Comparison of ENCODE assay signal across 15 mouse cellular contexts in genomic region chr6:145677475-145678325, GRCm38 (mm10).
DNase-seq lines count a peak whose midpoint lies in the region; ATAC-seq and TF ChIP-seq lines count a peak whose summit lies in the region.
"Had no signal": no experiment of that assay in that cellular context is flagged by ENCODE, and none has a peak within 500 bp of the region (broad histone marks: within the 10 kb centered on the region; RNA-seq: fewer than 3 reads in every experiment).

No protein-coding gene starts in this region.

- no peaks in the 10 kb centered on the region for H3K9me3 ChIP-seq in neural tube, embryonic 11.5 days (ENCODE audit: control insufficient read depth, low read length)
- H3K9me3 ChIP-seq: heart, embryonic 15.5 days had no signal

- peak; percentile 50 for DNase-seq in kidney, adult 9 months
- no peak for DNase-seq in kidney, adult 11 months
- DNase-seq in neural tube, embryonic 11.5 days (ENCODE audit: low spot score): no peak
- DNase-seq in neural tube, embryonic 10.5 days (ENCODE audit: extremely low spot score, low spot score): no peak
- peak; percentile 84 for DNase-seq in brain, embryonic 14.5 days (ENCODE audit: low read depth)
- no peak for DNase-seq in thymus, postnatal 25 days
- no peak for DNase-seq in gastrocnemius, postnatal 4 days (ENCODE audit: low spot score in 2 of 2)
- DNase-seq: gastrocnemius, postnatal 36 days; lung, postnatal 36 days; right cerebral cortex, postnatal 14 days had no signal

- H3K4me3 ChIP-seq in neural tube, embryonic 11.5 days (ENCODE audit: low read depth, low read length): no peak overlapping the region
- H3K4me3 ChIP-seq: heart, embryonic 15.5 days had no signal

- no peak overlapping the region for H3K9ac ChIP-seq in neural tube, embryonic 11.5 days (ENCODE audit: low read length)
- H3K9ac ChIP-seq: heart, embryonic 15.5 days; liver, embryonic 14.5 days had no signal

- 0 out of 2 replicates have a peak, but pooled peaks have one; percentile 31 for ATAC-seq in neural tube, embryonic 11.5 days (ENCODE audit: insufficient read depth, low FRiP score, low TSS enrichment)
- ATAC-seq in erythroid progenitor cell, adult 5-6 weeks (replicated peaks; ENCODE audit: low FRiP score, poor library complexity, severe bottlenecking): no peak
- ATAC-seq: activated CD4-positive, CD25-positive, alpha-beta regulatory T cell, adult 4 months; hindbrain, embryonic 16.5 days had no signal

- TF ChIP-seq POLR2A in brain, embryonic 14.5 days (IDR thresholded peaks at IDR 0.05; ENCODE audit: borderline replicate concordance, extremely low read depth, insufficient read depth, insufficient read length, poor library complexity, severe bottlenecking): no peak

- no peaks in the 10 kb centered on the region for H3K4me1 ChIP-seq in neural tube, embryonic 11.5 days (ENCODE audit: control insufficient read depth, insufficient read depth, low read length)
- H3K4me1 ChIP-seq: heart, embryonic 15.5 days had no signal

- 77% methylated on average over 7 of the region's 7 CpGs for WGBS in neural tube, embryonic 11.5 days

- no peaks in the 10 kb centered on the region for H3K36me3 ChIP-seq in neural tube, embryonic 11.5 days (ENCODE audit: control insufficient read depth, insufficient read depth, low read length)
- H3K36me3 ChIP-seq: heart, embryonic 15.5 days had no signal

- no peaks in the 10 kb centered on the region for H3K27me3 ChIP-seq in neural tube, embryonic 11.5 days (ENCODE audit: control insufficient read depth, insufficient read depth, low read length)
- H3K27me3 ChIP-seq: heart, embryonic 15.5 days had no signal

- no peak overlapping the region for H3K27ac ChIP-seq in neural tube, embryonic 11.5 days (ENCODE audit: low read depth, low read length)
- H3K27ac ChIP-seq: heart, embryonic 15.5 days; liver, embryonic 14.5 days had no signal

- no peak overlapping the region for H3K4me2 ChIP-seq in neural tube, embryonic 11.5 days (ENCODE audit: low read depth)
- H3K4me2 ChIP-seq: heart, embryonic 15.5 days had no signal

- no peak for TF ChIP-seq CTCF in brain, embryonic 14.5 days (IDR thresholded peaks at IDR 0.05; ENCODE audit: borderline replicate concordance, extremely low read depth, insufficient read depth, insufficient read length)

Comparison
In these comparisons a context has a peak if more than half of its experiments do, and no peak if none do; other contexts are left out.
1. DNase-seq: peak in kidney, adult 9 months (single experiment) and brain, embryonic 14.5 days (single experiment); none in kidney, adult 11 months (single experiment), neural tube, embryonic 11.5 days (single experiment), neural tube, embryonic 10.5 days (single experiment), thymus, postnatal 25 days (single experiment) and gastrocnemius, postnatal 4 days (0 of 2).